Mouse (Mus musculus) CD4-positive, CD25-positive, alpha-beta regulatory T cell, adult 2 months (primary cell): ENCODE measurements around the gene Fuk.
"Not testable (repeated sequence)": the region's sequence is repeated elsewhere in the genome, so short reads cannot be mapped to it uniquely, and the experiment has no call there.

ENCODE experiments used
- DNase-seq: peaks from one replicate; pipeline ENCODE4 v3.0.0-alpha.2; 2012; ENCODE audit warnings: low read depth, low spot score

Fuk gene

DNA sequence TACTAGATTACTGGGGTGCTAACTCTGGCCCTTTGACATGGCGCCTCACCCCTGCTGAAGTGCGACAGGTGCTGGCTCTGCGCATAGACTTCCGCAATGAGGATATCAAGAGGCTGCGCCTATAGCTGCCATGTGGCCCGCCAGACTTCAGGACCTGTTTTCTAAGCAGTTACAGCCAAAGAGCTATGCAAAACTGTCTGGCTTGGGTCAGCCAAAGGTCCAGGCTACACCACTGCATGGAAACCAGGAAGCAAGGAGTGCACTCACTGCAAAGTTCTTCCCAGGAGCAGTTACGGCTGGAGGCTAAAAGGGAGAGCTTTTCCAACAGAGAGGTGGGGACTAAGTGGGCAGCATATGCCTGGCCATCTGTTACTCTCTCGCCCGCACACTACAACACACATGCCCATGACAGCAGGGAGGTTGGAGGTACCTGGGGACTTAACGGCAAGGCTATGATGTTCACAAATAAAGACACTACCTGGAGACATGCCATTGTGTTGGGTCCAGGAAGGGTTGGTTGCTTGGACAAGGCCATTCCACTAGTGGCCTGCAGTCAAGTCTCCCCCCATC is 20.5 kb downstream of the Fuk start:
- no peak for DNase-seq

DNA sequence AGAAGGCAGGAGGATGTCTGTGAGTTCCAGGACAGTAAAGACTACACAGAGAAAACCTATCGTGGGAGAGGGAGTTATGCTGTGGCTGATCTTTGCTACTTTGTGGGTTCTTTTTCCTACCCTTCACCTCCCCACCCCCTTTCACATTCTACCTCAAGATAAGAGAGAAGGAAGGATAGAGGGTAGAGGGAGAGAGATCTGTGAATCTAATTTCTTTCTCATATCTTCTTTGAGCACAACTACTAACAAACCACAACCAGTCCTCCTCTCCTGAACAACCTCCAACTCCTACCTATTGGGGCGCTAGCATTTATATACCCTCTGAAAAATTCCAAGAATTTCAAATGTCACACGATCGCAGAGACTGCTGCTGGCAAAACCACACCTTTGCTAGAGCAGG is 24.4 kb downstream of the Fuk start:
- DNase-seq: no peak

DNA sequence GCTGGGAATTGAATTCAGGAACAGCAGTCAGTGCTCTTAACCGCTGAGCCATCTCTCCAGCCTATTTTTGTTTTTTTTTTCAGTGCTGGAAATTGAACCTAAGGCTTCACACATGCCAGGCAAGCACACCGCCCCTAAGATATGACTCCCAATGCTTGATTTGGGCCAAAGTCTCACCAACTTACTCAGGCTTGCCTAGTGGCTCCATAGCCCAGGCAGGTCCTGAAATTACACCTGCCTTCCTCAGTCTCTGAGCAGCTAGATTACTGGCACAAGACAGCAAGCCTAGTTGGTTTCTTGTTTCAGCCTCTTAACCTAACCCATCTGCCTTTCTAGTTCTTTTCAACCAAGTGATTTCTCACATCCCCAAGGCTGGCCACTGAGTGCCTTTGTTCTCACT is 31.8 kb downstream of the Fuk start:
- DNase-seq: no peak

DNA sequence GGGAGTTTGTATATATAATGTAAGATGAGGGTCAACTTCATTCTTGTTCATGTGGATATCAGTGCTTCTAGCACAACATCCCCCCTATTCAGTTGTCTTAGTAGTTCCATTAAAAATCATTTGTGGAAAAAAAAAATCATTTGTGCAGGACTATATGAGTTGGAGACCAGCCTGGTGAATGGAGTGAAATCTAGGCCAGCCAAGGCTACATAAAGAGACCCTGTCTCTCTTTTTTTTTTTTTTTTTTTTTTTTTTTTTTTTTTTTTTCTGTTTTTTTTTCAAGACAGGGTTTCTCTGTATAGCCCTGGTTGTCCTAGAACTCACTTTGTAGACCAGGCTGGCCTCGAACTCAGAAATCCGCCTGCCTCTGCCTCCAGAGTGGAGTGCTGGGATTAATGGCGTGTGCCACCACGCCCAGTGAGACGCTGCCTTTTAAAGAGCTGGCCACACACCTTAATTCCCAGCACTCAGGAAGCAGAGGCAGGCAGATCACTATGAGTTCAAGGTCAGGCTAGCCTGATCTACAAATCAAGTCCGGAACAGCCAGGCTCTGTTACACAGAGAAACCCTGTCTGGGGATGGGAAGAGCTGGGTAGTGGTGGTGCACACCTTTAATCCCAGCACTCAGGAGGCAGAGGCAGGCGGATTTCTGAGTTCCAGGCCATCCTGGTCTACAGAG is 40.8 kb downstream of the Fuk start:
- not testable (repeated sequence) for DNase-seq

DNA sequence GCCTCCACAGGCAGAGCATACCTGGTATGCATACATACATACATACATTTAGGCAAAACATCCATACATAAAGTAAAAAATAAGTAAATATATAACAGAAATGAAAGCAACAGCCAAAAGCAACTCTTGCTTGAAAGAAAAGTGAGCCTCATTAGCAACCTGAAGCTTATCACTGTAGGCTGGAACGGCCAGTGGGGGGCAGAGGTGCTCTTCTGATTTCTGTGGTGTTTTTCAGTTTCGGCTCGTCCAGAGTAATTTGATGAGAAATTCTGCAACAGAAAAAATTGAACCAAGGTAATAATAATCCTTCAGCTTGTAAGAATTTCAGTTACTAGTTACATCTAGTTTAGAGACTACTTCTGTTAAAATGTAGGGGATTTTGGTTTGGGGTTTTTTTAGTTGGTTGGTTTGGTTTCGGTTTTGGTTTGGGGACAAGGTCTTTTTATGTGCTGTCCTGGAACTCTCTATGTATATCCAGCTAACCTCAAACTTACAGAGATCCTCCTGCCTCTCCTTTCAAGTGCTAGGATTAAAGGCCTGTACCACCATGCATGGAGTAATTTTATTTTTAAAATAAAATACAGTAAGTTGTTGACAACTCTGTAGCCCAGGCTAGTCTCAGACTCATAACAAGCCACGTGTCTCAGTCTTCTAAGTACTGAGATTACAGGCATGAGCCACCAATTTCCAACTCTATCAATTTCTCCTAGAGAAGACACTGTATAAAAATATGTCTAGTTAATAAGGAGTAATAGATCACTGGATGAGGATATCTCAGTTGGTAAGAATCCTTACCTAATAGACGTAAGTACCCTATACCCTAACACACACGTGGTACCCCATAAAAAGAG is 42.4 kb downstream of the Fuk start:
- DNase-seq: peak; percentile 84

DNA sequence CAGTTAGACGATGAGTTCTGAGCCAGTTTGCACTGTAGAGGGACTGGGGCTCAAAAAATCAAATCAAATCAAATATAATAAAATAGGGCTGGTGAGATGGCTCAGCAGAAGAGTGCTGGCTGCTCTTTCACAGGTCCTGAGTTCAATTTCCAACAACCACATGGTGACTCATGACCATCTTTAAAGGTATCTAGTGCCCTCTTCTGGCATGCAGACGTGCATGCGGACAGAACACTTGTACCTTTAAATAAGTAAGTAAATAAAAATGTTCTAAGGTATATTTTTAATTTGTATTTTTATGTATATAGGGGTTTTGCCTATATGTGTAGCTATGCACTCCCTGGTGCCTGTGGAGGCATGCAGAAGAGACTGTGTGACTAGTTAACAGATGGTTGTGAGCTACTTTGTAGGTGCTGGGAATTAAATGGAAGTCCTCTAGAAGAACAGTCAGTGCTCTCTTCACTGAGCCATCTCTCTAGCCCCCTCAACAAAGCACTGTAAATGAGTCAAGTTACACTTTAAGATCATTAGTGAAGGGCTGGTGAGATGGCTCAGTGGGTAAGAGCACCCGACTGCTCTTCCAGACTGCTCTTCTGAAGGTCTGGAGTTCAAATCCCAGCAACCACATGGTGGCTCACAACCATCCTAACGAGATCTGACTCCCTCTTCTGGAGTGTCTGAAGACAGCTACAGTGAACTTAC is 45.4 kb downstream of the Fuk start:
- DNase-seq: peak; percentile 33

DNA sequence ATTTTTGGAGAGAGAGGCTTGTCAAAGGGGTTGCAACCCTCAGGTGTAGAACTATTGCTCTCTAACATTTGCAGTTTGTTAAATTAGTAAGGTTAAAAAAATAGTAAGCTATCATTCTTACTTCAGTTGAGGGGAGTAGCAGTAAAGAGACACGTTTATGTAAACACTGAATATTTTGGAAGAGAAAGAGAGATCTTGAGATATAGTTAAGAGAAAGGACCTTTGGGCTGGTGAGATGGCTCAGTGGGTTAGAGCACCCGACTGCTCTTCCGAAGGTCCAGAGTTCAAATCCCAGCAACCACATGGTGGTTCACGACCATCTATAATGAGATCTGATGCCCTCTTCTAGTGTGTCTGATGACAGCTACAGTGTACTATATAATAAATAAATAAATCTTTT is 46.2 kb downstream of the Fuk start:
- not testable (repeated sequence) for DNase-seq

DNA sequence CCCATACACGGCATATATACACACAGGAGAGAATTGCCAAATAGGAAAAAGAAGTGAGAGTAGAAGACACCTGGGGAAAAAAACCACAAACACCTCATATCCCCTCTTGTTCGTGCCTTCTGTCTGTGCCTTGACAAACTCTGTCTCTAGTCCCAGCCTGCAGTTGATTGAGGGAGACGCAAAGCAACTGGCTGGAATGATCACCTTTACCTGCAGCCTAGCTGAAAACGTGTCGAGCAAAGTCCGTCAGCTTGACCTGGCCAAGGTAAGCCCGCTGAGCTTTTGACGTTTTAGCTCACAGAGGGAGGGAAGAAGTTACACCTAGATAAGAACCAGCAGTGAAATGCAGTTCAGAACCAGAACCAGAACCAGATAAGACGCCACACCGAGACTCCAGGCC is 51.1 kb downstream of the Fuk start:
- no peak for DNase-seq

DNA sequence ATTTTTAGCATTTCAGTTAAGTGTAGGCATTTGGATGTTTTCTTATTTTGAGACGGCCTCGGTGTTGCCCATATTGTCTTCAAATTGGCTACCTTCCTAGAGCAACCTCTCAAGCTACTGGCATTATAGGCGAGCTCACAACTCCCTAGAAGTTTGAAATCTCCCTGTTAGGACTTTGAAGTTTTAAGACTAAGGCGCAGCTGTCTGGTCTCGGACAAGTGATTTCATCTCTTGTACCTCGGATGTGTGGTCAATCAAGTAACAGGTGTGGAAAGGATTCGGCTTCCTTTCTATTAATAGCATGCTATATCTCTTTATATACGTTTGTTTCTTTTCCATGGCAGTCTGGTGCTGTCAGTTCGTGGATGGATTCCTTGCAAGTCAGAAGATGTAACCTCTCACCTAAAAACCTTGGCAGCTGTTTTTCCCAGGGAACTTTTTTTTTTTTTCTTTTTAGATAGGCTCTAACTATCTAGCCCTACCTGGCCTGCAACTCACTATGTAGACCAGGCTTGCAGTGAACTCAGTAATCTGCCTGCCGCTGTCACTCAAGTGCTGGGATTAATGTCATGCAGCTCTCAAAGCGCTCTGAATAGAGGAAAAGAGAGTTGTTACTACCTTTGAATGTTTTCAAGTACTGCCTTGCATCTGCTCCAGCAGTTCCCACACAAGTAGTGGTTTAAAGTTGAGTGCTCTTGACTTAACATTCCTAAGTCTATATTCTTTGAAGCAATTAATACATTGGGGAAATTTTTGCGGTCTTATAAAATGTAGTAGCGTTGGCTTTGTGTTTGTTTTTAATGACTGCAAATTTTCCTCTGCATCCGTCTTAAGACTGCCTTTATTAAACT is 54.4 kb downstream of the Fuk start:
- no peak for DNase-seq

DNA sequence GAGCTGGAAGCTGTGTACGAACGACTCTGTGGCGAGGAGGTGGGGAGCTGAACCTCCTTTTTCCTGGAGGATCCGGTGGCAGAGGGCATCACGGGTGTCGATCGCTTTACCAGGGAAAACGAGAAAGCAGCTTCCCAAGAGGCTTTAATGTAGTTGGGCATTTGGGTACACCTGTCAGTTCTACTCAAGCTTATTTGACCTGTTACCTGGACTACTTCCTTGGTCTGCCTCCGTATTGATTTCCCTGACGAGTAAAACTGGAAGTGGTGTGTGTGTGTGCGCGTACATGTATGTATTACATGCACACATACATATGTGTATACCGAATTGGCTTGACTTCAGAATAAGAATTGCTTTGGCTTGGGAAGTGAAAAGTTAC is 55.1 kb downstream of the Fuk start:
- DNase-seq: no peak

DNA sequence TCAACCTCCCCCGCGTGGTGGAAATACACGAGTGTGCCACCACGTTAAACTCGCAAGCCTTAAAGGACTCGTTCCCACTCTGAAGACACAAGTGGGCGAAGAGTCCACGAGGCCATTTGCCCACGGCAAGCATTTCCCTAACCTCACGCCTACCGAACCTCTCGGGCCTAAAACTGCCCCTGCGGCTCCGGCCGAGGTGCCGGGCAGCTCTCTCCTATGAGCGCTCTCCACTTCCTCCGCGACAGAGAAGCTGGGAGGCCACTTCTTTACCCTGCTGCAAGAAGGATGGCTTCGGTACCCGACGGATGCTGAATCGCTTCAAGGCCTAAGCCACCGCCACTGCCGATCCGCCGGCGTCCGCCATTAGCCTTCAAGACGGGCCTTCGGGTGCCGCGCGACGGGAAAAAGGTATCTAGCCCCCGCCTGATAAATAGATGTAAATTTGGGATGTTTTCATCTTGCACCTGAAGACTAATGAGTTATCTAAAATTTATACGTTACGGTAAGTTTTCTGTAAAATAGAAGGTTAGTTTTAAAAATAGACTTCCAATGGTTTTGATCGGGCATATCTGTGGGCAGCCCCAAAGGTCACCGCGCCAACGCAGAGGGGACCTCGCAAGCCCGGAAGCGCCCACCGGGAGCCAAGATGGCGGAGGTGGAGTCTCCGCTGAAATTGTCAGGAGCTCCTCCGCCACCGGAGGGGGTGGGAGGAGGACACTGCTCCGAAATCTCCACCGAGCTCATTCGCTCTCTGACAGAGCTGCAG is 55.7 kb downstream of the Fuk start, which contains the start of the genes Cog4 and Sf3b3:
Gene Cog4 (plus strand): TSS at position 196 of the 766 bp plus-strand sequence.
Gene Sf3b3 (minus strand): TSS at position 383 of the 766 bp plus-strand sequence.
- peak; percentile 94 for DNase-seq

DNA sequence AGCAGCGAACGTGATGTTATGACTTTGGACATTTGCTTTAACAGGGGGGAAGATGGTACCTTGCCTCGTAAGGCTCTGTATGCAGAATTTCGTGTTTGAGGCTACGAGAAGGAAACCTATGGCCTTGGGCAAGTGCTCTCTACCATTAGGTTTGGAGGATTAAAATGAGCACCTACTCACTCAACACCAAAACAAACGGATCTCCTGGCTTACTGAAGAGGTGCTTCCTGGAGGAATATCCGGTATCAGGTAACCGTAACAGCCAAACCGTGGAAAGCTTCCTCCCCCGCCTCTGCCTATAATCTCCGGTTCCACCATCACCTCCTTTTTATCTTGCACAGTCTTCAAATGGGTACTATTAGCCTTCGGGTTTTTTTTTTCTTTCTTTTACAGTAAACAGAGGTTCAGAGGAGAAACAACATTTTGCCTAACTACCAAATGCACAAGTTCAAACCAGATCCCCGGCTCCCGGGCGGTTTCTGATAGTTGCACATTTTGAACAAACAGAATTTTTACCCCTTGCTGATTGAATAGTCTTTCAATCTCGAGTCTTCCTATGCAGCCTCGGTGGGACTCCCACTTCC is 56.4 kb downstream of the Fuk start:
- peak; percentile 51 for DNase-seq

DNA sequence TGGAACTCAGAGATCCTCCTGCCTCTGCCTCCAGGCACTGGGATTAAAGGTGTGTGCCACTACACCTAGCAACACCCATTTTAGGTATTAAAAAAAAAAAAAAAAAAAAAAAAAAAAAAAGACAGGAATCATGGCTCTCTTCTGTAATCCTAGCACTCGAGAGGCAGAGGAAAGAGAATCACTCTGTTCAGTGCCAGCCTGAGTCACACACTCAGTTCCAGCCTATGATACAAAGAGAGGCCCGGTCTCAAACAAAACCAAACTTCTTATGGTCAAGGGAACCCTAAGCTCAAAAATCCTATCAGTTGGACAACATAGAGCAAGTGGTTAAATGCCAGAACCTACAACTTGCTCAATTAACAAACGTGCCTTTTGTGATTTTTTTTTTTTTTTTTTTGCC is 57.3 kb downstream of the Fuk start:
- DNase-seq: no peak

DNA sequence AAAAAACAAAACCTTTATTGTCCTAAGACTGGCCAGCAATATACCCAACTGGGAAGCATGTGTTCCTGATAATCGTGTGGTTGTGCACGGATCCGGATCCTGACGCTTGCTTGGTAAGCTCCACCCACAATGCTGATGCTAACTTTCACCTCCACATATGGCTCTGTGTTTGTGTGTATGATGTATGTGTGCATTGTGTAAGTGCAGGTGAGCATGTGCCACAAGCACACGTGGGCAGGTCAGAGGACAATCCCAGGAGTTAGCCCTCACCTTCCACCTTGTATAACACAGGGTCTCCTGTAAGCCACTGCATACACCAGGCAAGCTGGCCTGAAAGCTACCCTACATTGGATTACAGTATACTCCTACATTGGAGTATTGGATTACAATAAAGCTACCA is 59.1 kb downstream of the Fuk start:
- no peak for DNase-seq

DNA sequence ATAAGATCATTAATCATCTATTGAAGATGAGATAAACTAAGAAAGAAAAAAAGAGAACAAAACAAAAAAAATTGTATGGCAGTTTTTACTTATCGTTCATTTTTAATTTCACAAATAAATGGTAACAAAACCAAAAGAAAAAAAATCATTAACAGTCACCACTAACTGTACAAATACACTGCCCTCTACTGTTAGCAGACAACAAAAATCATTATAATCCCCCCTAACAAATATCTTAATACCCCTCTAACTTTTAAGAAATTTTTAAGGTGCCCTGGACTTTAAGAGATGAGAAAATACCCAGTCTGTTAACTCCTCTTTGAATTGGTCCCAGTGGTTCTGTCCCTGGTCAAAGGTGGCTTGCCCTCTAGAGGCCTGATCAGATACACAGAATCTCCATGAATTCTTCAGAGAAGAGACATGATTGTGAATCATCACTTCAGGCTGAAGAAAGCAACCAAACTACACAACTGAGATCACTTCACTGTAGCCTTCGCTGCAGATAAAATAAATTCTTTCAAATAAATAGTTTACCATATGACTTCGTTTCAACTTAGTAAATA is 60.2 kb downstream of the Fuk start:
- DNase-seq: no peak
